Mouse (Mus musculus) hindbrain, postnatal 0 days (tissue): ENCODE measurements around the gene Gm20388. TPM values are rescaled to one million over a fixed set of nuclear protein-coding genes. Genes with fewer than 3 reads are reported as not detected.

Experiments used
- ATAC-seq: fragments of 200-750 bp; cut with Nextera tagmentation; 2 replicates; pipeline ENCODE4 v1.8.0; 2017; ENCODE audit warnings: mild to moderate bottlenecking, moderate TSS enrichment, moderate library complexity
- DNase-seq: peaks from one replicate; pipeline ENCODE4 v3.0.0-alpha.2; 2015; ENCODE audit warnings: low spot score
- H3K27ac ChIP-seq: fragments of 300-500 bp; sonication (generic); 2 replicates; pipeline ENCODE4 v1.5.1; 2014; ENCODE audit warnings: mild to moderate bottlenecking
- H3K27me3 ChIP-seq: fragments of 300-500 bp; sonication (generic); 2 replicates; pipeline ENCODE4 v1.6.1; 2014; ENCODE audit warnings: low read length, mixed read lengths; ENCODE audit not compliant: insufficient read depth
- H3K36me3 ChIP-seq: fragments of 300-500 bp; sonication (generic); 2 replicates; pipeline ENCODE4 v1.6.1; 2014; ENCODE audit warnings: low read length, mixed read lengths; ENCODE audit not compliant: insufficient read depth
- H3K4me1 ChIP-seq: fragments of 300-500 bp; sonication (generic); 2 replicates; pipeline ENCODE4 v1.6.1; 2014; ENCODE audit warnings: antibody characterized with exemption, low read length, mixed read lengths; ENCODE audit not compliant: insufficient read depth
- H3K4me2 ChIP-seq: fragments of 300-500 bp; sonication (generic); 2 replicates; pipeline ENCODE4 v1.6.1; 2014; ENCODE audit warnings: low read depth, mild to moderate bottlenecking, low read length, moderate library complexity, mixed read lengths
- H3K4me3 ChIP-seq: fragments of 300-500 bp; sonication (generic); 2 replicates; pipeline ENCODE4 v1.5.1; 2014; ENCODE audit warnings: low read length
- H3K9ac ChIP-seq: fragments of 300-500 bp; sonication (generic); replicated peaks from 2 replicates; pipeline ENCODE4 v1.6.1; 2014; ENCODE audit warnings: mild to moderate bottlenecking, low read length, moderate library complexity, mixed read lengths
- H3K9me3 ChIP-seq: fragments of 300-500 bp; sonication (generic); 2 replicates; pipeline ENCODE4 v1.6.1; 2016; ENCODE audit warnings: low read length, mixed read lengths
- CTCF ChIP-seq: IDR thresholded peaks from 2 replicates; pipeline ENCODE4 v1.5.1; 2016; ENCODE audit warnings: antibody characterized with exemption, control low read depth, low read depth
- WGBS: fragments of 180-500 bp; shearing (Covaris S2); extraction: QIAGEN DNeasy Blood & Tissue Kit; methylation state at CpG from one replicate; pipeline ENCODE4 v1.1.7; 2014; 5-methylcytosine and 5-hydroxymethylcytosine counted together
- polyA plus RNA-seq: library from polyadenylated mRNA; unstranded; fragments of >200 nt; fragmentation: Nextera tagmentation; extraction: Ambion mirVana; gene quantifications from 2 replicates; pipeline ENCODE4 v1.2.1, GENCODE M21; 2015
- total RNA-seq: library from RNA; depleted of rRNA; stranded (reverse); fragments of >200 nt; gene quantifications from 2 replicates; pipeline ENCODE4 v1.2.3, GENCODE M21; 2014

Gm20388 gene
- total and polyA plus RNA-seq, 2 experiments from 2014 or later = 71.3 TPM; not detected in 1

GRCm38 (mm10) chr8:122216433-122216832, 2305.8 kb downstream of the Gm20388 start:
- Histone ChIP-seq H3K4me1 (no peaks in the 10 kb centered on the region), H3K4me3 (no peak overlapping the region), H3K4me2 (no peak overlapping the region), H3K27ac (no peak overlapping the region), H3K27me3 (no peaks in the 10 kb centered on the region), H3K36me3 (no peaks in the 10 kb centered on the region), H3K9ac (no peak overlapping the region), H3K9me3 (no peaks in the 10 kb centered on the region)
- WGBS = 71% methylated on average over 6 of the region's 6 CpGs
- DNase-seq (no peak), ATAC-seq (no peak)
- TF ChIP-seq CTCF = no peak

GRCm38 (mm10) chr8:122217456-122218177, 2307.0 kb downstream of the Gm20388 start:
- Histone ChIP-seq H3K27me3 (no peaks in the 10 kb centered on the region), H3K4me1 (no peaks in the 10 kb centered on the region), H3K27ac (no peak overlapping the region), H3K9ac (no peak overlapping the region), H3K36me3 (no peaks in the 10 kb centered on the region), H3K4me3 (no peak overlapping the region), H3K9me3 (no peaks in the 10 kb centered on the region), H3K4me2 (no peak overlapping the region)
- WGBS = 79% methylated on average over 10 of the region's 10 CpGs
- TF ChIP-seq CTCF = no peak
- DNase-seq (no peak), ATAC-seq (no peak)

GRCm38 (mm10) chr8:122223976-122224649, 2313.5 kb downstream of the Gm20388 start:
- no peak overlapping the region for H3K4me2 ChIP-seq
- H3K9me3 ChIP-seq = no peaks in the 10 kb centered on the region
- peaks cover 3% of the 10 kb centered on the region; the same call in 1 of the 2 replicates for H3K4me1 ChIP-seq
- H3K27me3 ChIP-seq = 0 out of 2 replicates have a peak, but pooled peaks cover under 1% of the 10 kb centered on the region
- H3K36me3 ChIP-seq = no peaks in the 10 kb centered on the region
- H3K4me3 ChIP-seq = no peak overlapping the region
- DNase-seq = peak; percentile 75
- no peak overlapping the region for H3K9ac ChIP-seq
- H3K27ac ChIP-seq = peak overlapping the region; percentile 70
- TF ChIP-seq CTCF = no peak
- ATAC-seq = peak; percentile 61
- 43% methylated on average over 10 of the region's 10 CpGs for WGBS

- ATAC-seq (peak; percentile 80), DNase-seq (peak; percentile 55)
- no peak overlapping the region for H3K4me2 ChIP-seq
- H3K9me3 ChIP-seq = no peaks in the 10 kb centered on the region
- 0 out of 2 replicates have a peak, but pooled peaks cover 5% of the 10 kb centered on the region for H3K27me3 ChIP-seq
- H3K36me3 ChIP-seq = no peaks in the 10 kb centered on the region
- no peak overlapping the region for H3K9ac ChIP-seq
- H3K4me3 ChIP-seq = no peak overlapping the region
- peaks cover 5% of the 10 kb centered on the region; the same call in 1 of the 2 replicates for H3K4me1 ChIP-seq
- peak; percentile 63 for TF ChIP-seq CTCF
- H3K27ac ChIP-seq = peak overlapping the region; percentile 70
- WGBS = 50% methylated on average over 6 of the region's 6 CpGs
These were observed 2314.0 kb downstream of the Gm20388 start for GRCm38 (mm10) chr8:122224650-122225022.

- TF ChIP-seq CTCF = no peak
- H3K36me3 ChIP-seq = no peaks in the 10 kb centered on the region
- 0 out of 2 replicates have a peak, but pooled peaks cover 5% of the 10 kb centered on the region for H3K27me3 ChIP-seq
- H3K9ac ChIP-seq = no peak overlapping the region
- H3K4me2 ChIP-seq = no peak overlapping the region
- no peak for ATAC-seq
- no peak for DNase-seq
- 78% methylated on average over 10 of the region's 10 CpGs for WGBS
- H3K4me3 ChIP-seq = no peak overlapping the region
- peak overlapping the region; percentile 70; the same call in 1 of the 2 replicates for H3K27ac ChIP-seq
- no peaks in the 10 kb centered on the region for H3K9me3 ChIP-seq
- H3K4me1 ChIP-seq = peaks cover 8% of the 10 kb centered on the region; the same call in 1 of the 2 replicates
These were observed 2314.8 kb downstream of the Gm20388 start for GRCm38 (mm10) chr8:122225446-122225845.

- no peak overlapping the region for H3K4me2 ChIP-seq
- DNase-seq (no peak), ATAC-seq (no peak)
- 0 out of 2 replicates have a peak, but pooled peaks cover 5% of the 10 kb centered on the region for H3K27me3 ChIP-seq
- no peak overlapping the region for H3K9ac ChIP-seq
- no peaks in the 10 kb centered on the region for H3K36me3 ChIP-seq
- no peak for TF ChIP-seq CTCF
- WGBS = 80% methylated on average over 6 of the region's 6 CpGs
- H3K9me3 ChIP-seq = no peaks in the 10 kb centered on the region
- peaks cover 18% of the 10 kb centered on the region for H3K4me1 ChIP-seq
- no peak overlapping the region for H3K4me3 ChIP-seq
- no peak overlapping the region for H3K27ac ChIP-seq
These were observed 2316.7 kb downstream of the Gm20388 start for GRCm38 (mm10) chr8:122227345-122227744.
